Mouse (Mus musculus) forebrain, postnatal 0 days (tissue): ENCODE data around the gene Selenbp1. TPM values are rescaled to one million over a fixed set of nuclear protein-coding genes. Genes with fewer than 3 reads are reported as not detected.

Experiments
- ATAC-seq: fragments of 200-750 bp; cut with Nextera tagmentation; 2 replicates; pipeline ENCODE4 v1.8.0; 2017; ENCODE audit warnings: mild to moderate bottlenecking, moderate library complexity
- DNase-seq: peaks from one replicate; pipeline ENCODE4 v3.0.0-alpha.2; 2015
- H3K27ac ChIP-seq: fragments of 300-500 bp; sonication (generic); 2 replicates; pipeline ENCODE4 v1.5.1; 2014; ENCODE audit warnings: low read depth, mild to moderate bottlenecking, antibody characterized with exemption, low read length, moderate library complexity, mixed read lengths
- H3K27me3 ChIP-seq: fragments of 300-500 bp; sonication (generic); 2 replicates; pipeline ENCODE4 v1.6.1; 2014; ENCODE audit warnings: mild to moderate bottlenecking, low read length, mixed read lengths; ENCODE audit not compliant: insufficient read depth
- H3K36me3 ChIP-seq: fragments of 300-500 bp; sonication (generic); 2 replicates; pipeline ENCODE4 v1.6.1; 2014; ENCODE audit warnings: mild to moderate bottlenecking, moderate library complexity; ENCODE audit not compliant: insufficient read depth
- H3K4me1 ChIP-seq: fragments of 300-500 bp; sonication (generic); 2 replicates; pipeline ENCODE4 v1.6.1; 2014; ENCODE audit warnings: antibody characterized with exemption; ENCODE audit not compliant: insufficient read depth
- H3K4me2 ChIP-seq: fragments of 300-500 bp; sonication (generic); 2 replicates; pipeline ENCODE4 v1.6.1; 2014; ENCODE audit warnings: low read depth, mild to moderate bottlenecking, moderate library complexity
- H3K4me3 ChIP-seq: fragments of 300-500 bp; sonication (generic); 2 replicates; pipeline ENCODE4 v1.5.1; 2014; ENCODE audit warnings: low read depth, low read length, mixed read lengths
- H3K9ac ChIP-seq: fragments of 300-500 bp; sonication (generic); 2 replicates; pipeline ENCODE4 v1.6.1; 2014; ENCODE audit warnings: mild to moderate bottlenecking
- H3K9me3 ChIP-seq: fragments of 300-500 bp; sonication (generic); 2 replicates; pipeline ENCODE4 v1.6.1; 2016; ENCODE audit warnings: low read length
- CTCF ChIP-seq: sonication (generic); IDR thresholded peaks from 2 replicates; pipeline ENCODE4 v1.5.1; 2016; ENCODE audit warnings: antibody characterized with exemption, control low read depth, low read depth
- WGBS: fragments of 180-500 bp; shearing (Covaris S2); extraction: QIAGEN DNeasy Blood & Tissue Kit; methylation state at CpG from one replicate; pipeline ENCODE4 v1.1.7; 2014; 5-methylcytosine and 5-hydroxymethylcytosine counted together
- polyA plus RNA-seq: library from polyadenylated mRNA; unstranded; fragments of >200 nt; fragmentation: Nextera tagmentation; extraction: Ambion mirVana; gene quantifications from 2 replicates; pipeline ENCODE4 v1.2.1, GENCODE M21; 2015
- total RNA-seq: library from RNA; depleted of rRNA; stranded (reverse); fragments of >200 nt; gene quantifications from 2 replicates; pipeline ENCODE4 v1.2.3, GENCODE M21; 2014; rRNA removed

The Selenbp1 gene
- total and polyA plus RNA-seq, 2 experiments from 2014 or later: 11.6 to 16.6 TPM

DNA sequence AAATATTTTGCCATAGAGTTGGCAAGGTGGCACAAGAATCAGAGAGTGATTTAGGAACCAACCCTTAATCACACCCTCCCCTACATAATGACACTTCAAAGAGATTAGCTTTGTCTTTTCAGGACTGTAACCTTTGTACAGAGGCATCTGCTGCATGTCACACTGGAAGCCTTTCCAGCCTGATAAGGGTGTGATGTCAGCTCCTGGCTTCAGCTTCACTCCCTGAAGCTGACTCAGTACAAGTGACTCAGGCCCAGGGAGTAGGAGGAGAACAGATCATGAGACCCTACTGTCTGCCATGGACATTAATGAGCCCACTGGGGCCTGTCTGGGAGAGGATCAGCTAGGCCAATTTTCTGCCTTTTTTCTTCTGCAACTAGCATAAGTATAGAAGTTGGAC, 54.7 kb downstream of the Selenbp1 start:
- Histone ChIP-seq H3K4me3 (no peak overlapping the region), H3K27me3 (no peaks in the 10 kb centered on the region), H3K9me3 (no peaks in the 10 kb centered on the region), H3K27ac (no peak overlapping the region), H3K4me1 (no peaks in the 10 kb centered on the region), H3K4me2 (no peak overlapping the region), H3K36me3 (peaks cover 39% of the 10 kb centered on the region), H3K9ac (no peak overlapping the region)
- ATAC-seq (no peak), DNase-seq (no peak)
- no peak for TF ChIP-seq CTCF

DNA sequence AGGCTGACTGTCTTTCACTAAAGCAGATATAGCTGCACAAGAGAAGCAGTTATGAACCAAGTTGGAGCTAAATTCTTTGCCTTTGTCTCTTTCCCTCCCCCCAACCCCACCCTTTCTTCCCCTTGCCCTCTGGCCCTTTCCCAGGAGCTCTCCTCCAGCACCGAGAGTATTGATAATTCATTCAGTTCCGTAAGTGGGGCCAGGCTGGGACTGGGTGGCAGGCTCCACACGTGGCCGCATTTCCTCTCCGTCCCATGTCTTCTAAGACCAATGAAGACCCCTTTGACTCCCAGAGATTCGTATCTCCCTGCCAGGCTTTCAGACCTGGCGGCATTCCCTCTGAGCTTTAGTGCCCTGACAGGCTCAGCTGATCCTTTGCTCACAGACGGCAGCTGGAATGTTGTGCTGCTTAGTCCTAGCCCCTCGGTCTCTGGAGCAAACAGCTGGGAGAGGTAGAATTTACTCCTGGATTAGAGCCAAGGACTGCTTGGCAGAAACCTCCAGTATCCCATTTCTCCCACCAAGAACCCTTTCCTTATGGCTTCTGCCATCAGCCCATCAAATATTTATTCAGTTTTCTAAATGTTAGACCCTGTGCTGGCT, 56.4 kb downstream of the Selenbp1 start:
- no peak for TF ChIP-seq CTCF
- DNase-seq: no peak
- 38% methylated on average over 9 of the region's 9 CpGs for WGBS

More for the DNA sequence above, 56.4 kb downstream of the Selenbp1 start:
- Histone ChIP-seq H3K4me3 (no peak overlapping the region), H3K27me3 (no peaks in the 10 kb centered on the region), H3K4me2 (no peak overlapping the region), H3K27ac (no peak overlapping the region), H3K4me1 (no peaks in the 10 kb centered on the region), H3K9ac (no peak overlapping the region), H3K9me3 (no peaks in the 10 kb centered on the region), H3K36me3 (peaks cover 50% of the 10 kb centered on the region)
- no peak for ATAC-seq

Other genes with a start within 250 kb of the Selenbp1 start
- 0.62 and 1.2 TPM in 2 replicates for gene Selenbp2, start 239.5 kb upstream of the Selenbp1 start, total RNA-seq
- gene Selenbp2, start 239.5 kb upstream of the Selenbp1 start, polyA plus RNA-seq: 0.52 TPM in 1 of 2 replicates, not detected in the other
- 6.0 and 7.2 TPM in 2 replicates for gene Cgn, start 146.6 kb upstream of the Selenbp1 start, total RNA-seq
- 3.3 and 6.0 TPM in 2 replicates for gene Cgn, start 146.6 kb upstream of the Selenbp1 start, polyA plus RNA-seq
- gene Pogz, start 95.5 kb upstream of the Selenbp1 start, total RNA-seq: 36.2 and 48.2 TPM in 2 replicates
- gene Pogz, start 95.5 kb upstream of the Selenbp1 start, polyA plus RNA-seq: 11.2 and 14.0 TPM in 2 replicates
- 341 and 498 TPM in 2 replicates for gene Psmb4, start 46.1 kb upstream of the Selenbp1 start, total RNA-seq
- 367 and 417 TPM in 2 replicates for gene Psmb4, start 46.1 kb upstream of the Selenbp1 start, polyA plus RNA-seq
- gene Rfx5, start 21.0 kb downstream of the Selenbp1 start, total RNA-seq: 14.8 and 18.7 TPM in 2 replicates
- 3.5 and 4.1 TPM in 2 replicates for gene Rfx5, start 21.0 kb downstream of the Selenbp1 start, polyA plus RNA-seq
- 69.9 and 79.8 TPM in 2 replicates for gene Pi4kb, start 41.7 kb downstream of the Selenbp1 start, total RNA-seq
- 24.6 and 25.5 TPM in 2 replicates for gene Pi4kb, start 41.7 kb downstream of the Selenbp1 start, polyA plus RNA-seq
- gene Zfp687, start 82.4 kb downstream of the Selenbp1 start, total RNA-seq: 20.3 and 23.1 TPM in 2 replicates
- 9.8 and 13.1 TPM in 2 replicates for gene Zfp687, start 82.4 kb downstream of the Selenbp1 start, polyA plus RNA-seq
- gene Psmd4, start 109.6 kb downstream of the Selenbp1 start, total RNA-seq: 203 and 255 TPM in 2 replicates
- 278 and 279 TPM in 2 replicates for gene Psmd4, start 109.6 kb downstream of the Selenbp1 start, polyA plus RNA-seq
- 19.5 and 22.6 TPM in 2 replicates for gene Pip5k1a, start 173.9 kb downstream of the Selenbp1 start, total RNA-seq
- 13.8 and 14.5 TPM in 2 replicates for gene Pip5k1a, start 173.9 kb downstream of the Selenbp1 start, polyA plus RNA-seq
- gene Vps72, start 178.0 kb downstream of the Selenbp1 start, total RNA-seq: 88.6 and 92.8 TPM in 2 replicates
- 164 and 191 TPM in 2 replicates for gene Vps72, start 178.0 kb downstream of the Selenbp1 start, polyA plus RNA-seq
- gene Tmod4, start 191.4 kb downstream of the Selenbp1 start, total RNA-seq: 0.24 and 1.5 TPM in 2 replicates
- gene Tmod4, start 191.4 kb downstream of the Selenbp1 start, polyA plus RNA-seq: 0.39 and 0.62 TPM in 2 replicates
- 47.6 and 52.7 TPM in 2 replicates for gene Scnm1, start 201.0 kb downstream of the Selenbp1 start, total RNA-seq
- gene Scnm1, start 201.0 kb downstream of the Selenbp1 start, polyA plus RNA-seq: 83.3 and 88.9 TPM in 2 replicates
- 38.7 and 39.2 TPM in 2 replicates for gene Lysmd1, start 201.0 kb downstream of the Selenbp1 start, total RNA-seq
- 39.7 and 45.8 TPM in 2 replicates for gene Lysmd1, start 201.0 kb downstream of the Selenbp1 start, polyA plus RNA-seq
- gene Tnfaip8l2, start 209.3 kb downstream of the Selenbp1 start, total RNA-seq: 1.2 and 1.3 TPM in 2 replicates
- gene Tnfaip8l2, start 209.3 kb downstream of the Selenbp1 start, polyA plus RNA-seq: 1.8 and 3.3 TPM in 2 replicates
- gene Sema6c, start 227.4 kb downstream of the Selenbp1 start, total RNA-seq: 75.2 and 94.1 TPM in 2 replicates
- gene Sema6c, start 227.4 kb downstream of the Selenbp1 start, polyA plus RNA-seq: 24.2 and 28.4 TPM in 2 replicates